Mouse (Mus musculus): Measurements from ENCODE around the gene Hist1h1e.

DNA sequence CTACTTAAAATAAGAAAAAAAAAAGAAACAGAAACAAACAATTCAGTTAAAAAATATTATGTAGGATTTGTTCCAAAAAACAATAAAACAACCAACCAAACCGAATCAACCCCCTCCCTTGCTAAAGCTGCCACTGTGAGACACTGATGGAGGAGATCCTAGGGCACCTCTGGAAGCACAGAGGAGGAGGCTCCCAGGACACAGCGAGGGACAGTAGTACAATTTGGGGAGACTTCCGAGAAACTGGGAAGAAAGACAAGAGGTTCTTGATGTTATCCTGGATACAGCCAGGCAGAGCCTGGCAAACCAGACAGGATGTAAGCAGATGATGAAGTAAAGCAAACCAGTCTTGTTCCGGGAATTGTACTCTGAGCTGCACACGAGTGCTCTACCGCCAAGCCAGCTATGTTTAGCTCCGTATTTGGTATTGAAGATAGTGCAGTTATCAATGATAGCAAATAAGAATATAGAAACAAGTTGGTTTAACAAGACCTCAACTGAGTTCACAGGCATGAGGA lies 19.1 kb downstream of the Hist1h1e start:
- TF ChIP-seq CTCF (IDR thresholded peaks at IDR 0.05; ENCODE audit: extremely low read depth, insufficient read length, insufficient replicate concordance, low read depth, low read length) (no peak), POLR2A (IDR thresholded peaks at IDR 0.05; ENCODE audit: low read depth, low read length) (no peak)
